Mouse (Mus musculus) naive thymus-derived CD4-positive, alpha-beta T cell, adult 2 months (primary cell): ENCODE results near the gene Sh3bp4.

Source experiments
- DNase-seq: peaks from one replicate; pipeline ENCODE4 v3.0.0-alpha.2; 2011; ENCODE audit warnings: low read depth

Gene Sh3bp4

DNA sequence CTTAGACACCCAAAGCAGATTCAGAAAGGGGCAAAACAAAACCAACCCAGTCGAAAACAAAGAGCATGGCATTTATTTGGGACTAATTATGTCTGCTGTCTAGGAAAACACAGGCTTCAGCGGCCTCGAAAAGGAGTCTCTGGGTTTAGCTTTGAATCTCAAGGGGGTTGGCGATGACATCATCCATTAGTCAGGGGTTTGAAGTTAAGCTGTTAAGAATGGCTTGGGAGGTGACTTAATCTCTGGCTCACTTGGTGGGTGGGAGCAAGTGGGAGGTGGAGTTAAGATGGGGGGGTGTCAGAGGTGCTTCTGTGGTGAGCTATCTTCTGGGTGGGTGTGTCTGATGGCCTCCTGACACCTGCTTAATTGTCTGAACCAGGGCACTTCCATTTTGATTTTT lies 117.9 kb downstream of the Sh3bp4 start:
- DNase-seq, result no peak

DNA sequence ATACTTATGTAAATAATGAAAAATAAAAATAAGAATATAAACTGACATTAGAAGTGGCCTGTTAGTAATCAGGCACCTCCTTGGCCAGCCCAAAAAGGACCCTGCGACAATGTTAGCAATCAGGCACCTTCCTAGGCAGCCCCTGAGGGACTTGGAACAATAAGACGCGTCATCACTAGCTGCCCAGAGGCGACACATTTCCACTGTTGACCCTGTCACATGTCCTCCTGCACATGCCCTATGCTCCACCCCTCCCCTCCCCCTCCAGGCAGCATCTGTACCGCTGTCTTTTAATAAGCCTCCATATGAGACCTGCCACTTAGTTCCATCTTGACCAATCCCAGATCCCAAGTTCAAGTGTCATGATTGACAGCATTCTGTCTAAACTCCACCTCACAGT lies 119.0 kb downstream of the Sh3bp4 start:
- no peak for DNase-seq

DNA sequence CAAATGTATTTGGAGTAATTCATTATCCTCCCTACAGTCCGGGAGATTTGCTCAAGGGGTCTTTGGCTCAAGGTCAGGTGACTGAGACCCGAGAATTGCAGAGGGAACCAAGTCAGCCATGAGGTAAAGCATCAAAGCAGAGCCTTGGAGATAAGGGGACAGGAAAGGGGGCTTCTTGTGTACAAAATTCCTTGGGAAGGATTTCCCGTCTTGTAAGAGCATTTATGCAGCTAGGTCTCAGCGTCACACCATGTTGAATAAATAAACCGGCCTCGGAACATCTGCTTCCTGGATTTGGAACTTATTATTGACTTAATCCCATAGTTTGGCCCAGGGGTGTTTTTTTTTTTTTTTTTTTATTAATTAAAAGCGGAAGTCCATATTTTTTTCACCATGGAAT lies 120.4 kb downstream of the Sh3bp4 start:
- DNase-seq, result no peak

DNA sequence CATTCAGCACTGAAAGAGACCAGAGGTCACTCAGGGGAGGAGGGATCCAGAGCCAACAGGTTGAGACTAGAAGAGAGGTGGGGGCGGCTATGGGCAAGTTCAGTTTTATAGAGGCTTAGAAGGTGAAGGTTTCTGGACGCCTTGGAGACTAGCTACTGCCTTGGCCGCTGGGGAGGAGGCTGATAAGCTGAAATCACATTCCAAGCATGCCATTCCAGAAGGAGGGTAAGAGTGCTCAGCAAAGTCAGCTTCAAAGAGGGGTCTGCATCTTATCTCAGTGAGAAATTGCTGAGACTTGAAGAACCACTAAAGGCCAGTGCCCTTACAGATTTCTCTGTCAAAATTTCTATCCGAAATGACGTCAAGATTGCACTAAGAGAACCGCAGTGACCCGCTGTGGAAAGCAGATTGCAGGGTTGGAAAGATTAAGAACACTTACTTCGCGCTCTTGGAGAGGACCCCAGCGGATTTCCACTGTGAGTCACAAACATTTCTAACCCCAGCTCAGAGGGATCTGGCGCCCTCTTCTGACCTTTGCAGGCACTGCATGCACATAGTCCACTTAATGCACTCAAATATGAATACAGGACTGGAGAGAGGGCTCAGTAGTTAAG lies 121.0 kb downstream of the Sh3bp4 start:
- peak; percentile 41 for DNase-seq

DNA sequence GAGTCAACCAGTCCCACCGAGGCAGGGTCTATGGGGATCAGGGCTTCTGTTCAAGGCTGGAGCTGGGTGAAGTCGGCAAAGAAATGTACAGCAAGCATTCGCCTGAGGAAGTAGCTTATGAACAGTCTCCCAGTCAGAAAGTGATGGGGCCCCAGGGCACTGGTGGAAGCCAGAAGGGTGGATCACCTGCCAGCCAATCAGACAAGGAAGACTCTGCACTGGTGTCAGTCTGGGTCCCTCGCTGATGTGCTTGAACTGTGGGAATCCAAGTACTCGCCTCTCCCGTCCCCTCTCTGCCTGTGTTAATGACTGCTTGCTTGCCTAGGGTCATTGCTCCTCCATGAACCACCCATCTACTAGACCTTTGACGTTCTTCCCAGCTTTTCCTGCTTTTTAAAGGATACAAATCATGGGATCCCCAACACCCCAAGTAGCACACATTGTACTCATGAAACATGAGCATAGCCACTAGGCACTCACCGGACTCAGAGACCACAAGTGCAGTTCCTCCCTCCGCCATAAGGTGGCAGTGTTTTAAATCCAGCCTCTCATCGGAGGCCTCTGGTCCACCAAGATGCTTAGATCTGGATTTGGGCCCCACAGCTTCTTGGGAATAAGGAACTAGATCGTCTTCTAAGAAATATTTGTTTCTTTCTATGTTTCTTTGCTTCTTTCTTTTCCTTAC lies 122.5 kb downstream of the Sh3bp4 start:
- DNase-seq, result peak; percentile 65

DNA sequence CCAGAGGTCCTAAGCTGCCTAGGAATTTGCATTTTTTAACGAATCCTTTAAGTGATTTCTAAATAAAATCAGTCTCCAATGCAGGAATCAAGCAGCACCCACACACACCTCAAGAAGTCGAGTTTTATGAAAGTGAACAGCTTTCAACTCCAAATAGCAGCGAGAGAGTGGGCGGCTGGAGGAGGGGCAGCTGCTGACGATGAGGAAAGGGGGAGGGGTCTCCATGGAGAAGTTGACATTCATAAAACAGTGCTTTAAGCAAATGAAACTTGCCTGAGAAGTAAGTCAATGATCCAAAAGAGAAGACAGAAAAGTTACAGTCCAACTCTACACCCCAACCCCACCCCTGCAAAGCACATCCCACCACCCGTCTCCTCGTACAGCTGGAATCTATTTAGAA lies 123.4 kb downstream of the Sh3bp4 start:
- DNase-seq, result no peak

DNA sequence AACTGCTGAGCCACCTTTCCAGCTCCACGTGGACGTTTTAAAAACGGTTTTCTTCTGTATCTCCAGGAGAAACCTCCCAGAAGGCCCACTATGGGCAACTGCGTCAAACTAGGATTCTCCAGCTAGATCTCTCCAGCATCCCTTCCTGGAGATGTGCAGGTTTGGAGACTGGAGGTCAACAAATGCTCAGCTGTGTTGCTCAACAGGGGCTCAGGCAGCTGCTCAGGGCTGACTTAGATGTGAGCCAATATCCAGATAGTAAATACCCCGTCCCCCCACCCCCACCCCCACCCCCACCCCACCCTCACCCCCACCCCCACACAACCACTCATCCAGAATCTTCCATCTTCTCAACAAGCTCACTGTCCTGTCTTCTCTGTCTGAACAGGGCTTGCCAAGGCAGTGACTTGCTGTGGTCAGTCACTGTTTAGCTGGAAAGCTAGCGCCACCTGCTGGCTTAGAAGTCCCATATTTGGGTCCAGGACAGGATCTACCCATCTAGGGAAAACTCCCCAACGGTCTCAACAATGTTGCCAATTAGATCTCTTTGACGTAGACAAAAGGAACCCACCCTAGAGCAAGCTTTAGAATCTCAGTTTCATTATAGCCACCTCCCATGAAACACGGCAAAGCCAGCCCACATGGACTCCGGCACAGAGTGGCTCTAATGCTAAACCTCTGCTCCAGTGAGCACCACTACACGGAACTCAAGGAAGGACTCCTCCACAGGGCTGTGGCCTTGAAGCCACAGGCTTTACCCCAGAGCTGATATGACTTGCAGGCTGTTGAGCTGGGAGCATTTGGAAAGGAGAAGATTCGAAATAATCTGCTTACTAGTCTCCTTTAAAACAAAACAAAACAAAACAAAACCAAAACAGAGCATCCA lies 125.9 kb downstream of the Sh3bp4 start:
- peak; percentile 65 for DNase-seq
